Mouse (Mus musculus) kidney, adult 8-10 months (tissue): ENCODE measurements around the gene Myo10.

Experiments used
- DNase-seq, 2 experiments: peaks; one replicate each; pipeline ENCODE4 v3.0.0; 2022

Myo10 gene

GRCm38 (mm10) chr15:25620560-25620959, 1.8 kb upstream of the Myo10 start:
- no peak for DNase-seq

- no peak for DNase-seq
Measured at GRCm38 (mm10) chr15:25621351-25622199, 750 bp upstream of the Myo10 start.

- peak in 1 of 2 experiments; percentile 63 for DNase-seq
Measured at GRCm38 (mm10) chr15:25622867-25623471, 644 bp downstream of the Myo10 start.

GRCm38 (mm10) chr15:25623556-25624180, 1.3 kb downstream of the Myo10 start:
- DNase-seq: no peak

GRCm38 (mm10) chr15:25624263-25624662, 1.9 kb downstream of the Myo10 start:
- DNase-seq: peak; percentile 70 to 71

- peak; percentile 84 to 92 for DNase-seq
Measured at GRCm38 (mm10) chr15:25625471-25625870, 3.1 kb downstream of the Myo10 start.

- DNase-seq: no peak
Measured at GRCm38 (mm10) chr15:25627012-25627411, 4.7 kb downstream of the Myo10 start.

- no peak for DNase-seq
Measured at GRCm38 (mm10) chr15:25628251-25628650, 5.9 kb downstream of the Myo10 start.

- no peak for DNase-seq
Measured at GRCm38 (mm10) chr15:25630716-25631115, 8.4 kb downstream of the Myo10 start.

GRCm38 (mm10) chr15:25631332-25631731, 9.0 kb downstream of the Myo10 start:
- DNase-seq: no peak

- peak; percentile 62 to 68 for DNase-seq
Measured at GRCm38 (mm10) chr15:25632902-25633301, 10.6 kb downstream of the Myo10 start.

GRCm38 (mm10) chr15:25633674-25634340, 11.5 kb downstream of the Myo10 start:
- DNase-seq: peak; percentile 69 to 80

- DNase-seq: peak; percentile 89
Measured at GRCm38 (mm10) chr15:25637727-25638126, 15.4 kb downstream of the Myo10 start.

GRCm38 (mm10) chr15:25639217-25639616, 16.9 kb downstream of the Myo10 start:
- peak in 1 of 2 experiments; percentile 36 for DNase-seq

GRCm38 (mm10) chr15:25640840-25641752, 18.8 kb downstream of the Myo10 start:
- DNase-seq: peak; percentile 88 to 89

- peak; percentile 41 to 59 for DNase-seq
Measured at GRCm38 (mm10) chr15:25642214-25643058, 20.1 kb downstream of the Myo10 start.

GRCm38 (mm10) chr15:25645862-25646261, 23.5 kb downstream of the Myo10 start:
- DNase-seq: no peak

- no peak for DNase-seq
Measured at GRCm38 (mm10) chr15:25648287-25648686, 26.0 kb downstream of the Myo10 start.

GRCm38 (mm10) chr15:25650371-25650770, 28.0 kb downstream of the Myo10 start:
- no peak for DNase-seq

- DNase-seq: no peak
Measured at GRCm38 (mm10) chr15:25651820-25652219, 29.5 kb downstream of the Myo10 start.

GRCm38 (mm10) chr15:25652368-25652767, 30.0 kb downstream of the Myo10 start:
- no peak for DNase-seq
